Mouse (Mus musculus) ES-Bruce4 (cell line): ENCODE results near the gene Nxpe4. TPM values are rescaled to one million over a fixed set of nuclear protein-coding genes. Genes with fewer than 3 reads are reported as not detected.

ENCODE experiments used
- H3K27ac ChIP-seq: 2 replicates; pipeline ENCODE4 v1.5.1; 2012; ENCODE audit warnings: low read length, inconsistent platforms; ENCODE audit not compliant: insufficient read depth
- H3K27me3 ChIP-seq: 2 replicates; pipeline ENCODE4 v1.6.1; 2012; ENCODE audit warnings: mild to moderate bottlenecking, low read length, inconsistent platforms; ENCODE audit not compliant: control insufficient read depth, poor library complexity, insufficient read depth, severe bottlenecking
- H3K36me3 ChIP-seq: 2 replicates; pipeline ENCODE4 v1.6.1; 2012; ENCODE audit warnings: inconsistent platforms, mild to moderate bottlenecking, low read length, moderate library complexity; ENCODE audit not compliant: control insufficient read depth, poor library complexity, insufficient read depth, severe bottlenecking
- H3K4me1 ChIP-seq: one replicate; pipeline ENCODE4 v1.8.1; 2011; ENCODE audit warnings: low read length; ENCODE audit not compliant: control insufficient read depth, insufficient read depth
- H3K4me3 ChIP-seq: 2 replicates; pipeline ENCODE4 v1.5.1; 2011; ENCODE audit warnings: low read depth, mild to moderate bottlenecking, low read length
- H3K9ac ChIP-seq: 2 replicates; pipeline ENCODE4 v1.6.1; 2012; ENCODE audit warnings: low read depth, mild to moderate bottlenecking, inconsistent platforms; ENCODE audit not compliant: poor library complexity, severe bottlenecking
- H3K9me3 ChIP-seq: replicated peaks from 2 replicates; pipeline ENCODE4 v1.6.1; 2012; ENCODE audit warnings: mild to moderate bottlenecking, low read length, inconsistent platforms; ENCODE audit not compliant: control insufficient read depth, poor library complexity, insufficient read depth, severe bottlenecking
- CTCF ChIP-seq: IDR thresholded peaks from one replicate; pipeline ENCODE4 v1.8.1; 2011; ENCODE audit warnings: low read depth, low read length
- EP300 ChIP-seq: IDR thresholded peaks from 2 replicates; pipeline ENCODE4 v1.6.1; 2011; ENCODE audit warnings: low read depth, low read length; ENCODE audit not compliant: insufficient read depth
- POLR2A ChIP-seq: IDR thresholded peaks from one replicate; pipeline ENCODE4 v1.8.1; 2011; ENCODE audit warnings: low read length; ENCODE audit not compliant: insufficient read depth
- polyA plus RNA-seq: library from polyadenylated mRNA; stranded (reverse); fragments of >200 nt; gene quantifications from 2 replicates; pipeline ENCODE4 v1.2.4, GENCODE M21; 2011; ENCODE audit warnings: low read depth; ENCODE audit not compliant: missing spikeins, insufficient read depth, insufficient read length

The Nxpe4 gene
- polyA plus RNA-seq, 1 experiment: 0.88 TPM

DNA sequence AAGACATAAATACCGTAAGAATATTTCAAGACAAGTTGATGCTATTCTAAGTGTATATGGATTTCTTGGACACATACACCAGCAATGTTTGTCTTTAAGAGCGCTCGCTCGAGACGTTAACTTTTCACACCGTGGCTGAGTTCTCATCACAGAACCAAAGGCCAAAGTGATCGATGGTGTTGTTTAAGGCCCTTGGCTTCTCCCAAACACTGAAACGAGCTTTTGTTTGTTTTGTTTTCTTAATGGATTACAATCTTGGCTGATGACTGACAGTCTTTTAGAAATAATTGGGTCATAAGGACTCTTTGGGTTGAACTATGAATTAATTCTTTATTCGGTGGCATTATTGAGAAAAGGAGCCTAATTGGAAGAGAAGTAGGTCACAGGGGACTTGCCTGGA is 183.6 kb downstream of the Nxpe4 start:
- H3K9me3 ChIP-seq: no peaks in the 10 kb centered on the region
- no peak for TF ChIP-seq POLR2A
- TF ChIP-seq CTCF: no peak
- TF ChIP-seq EP300: no peak

DNA sequence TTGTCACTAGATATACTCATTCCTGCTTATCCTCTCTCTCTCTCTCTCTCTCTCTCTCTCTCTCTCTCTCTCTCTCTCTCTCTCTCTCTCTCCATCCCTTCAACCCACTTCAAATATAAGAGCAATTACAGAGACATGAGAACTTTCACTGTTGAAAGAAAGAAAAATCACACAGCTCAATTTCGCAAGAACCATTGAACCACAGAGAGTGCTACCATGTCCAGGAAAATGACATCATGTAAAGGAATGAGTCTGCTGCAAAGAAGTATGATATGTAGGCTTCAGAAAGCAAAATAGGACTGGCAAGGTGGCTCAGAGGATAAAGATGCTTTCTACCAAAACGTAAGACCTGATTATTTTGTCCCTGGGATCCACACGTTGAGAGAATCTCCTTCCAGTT is 184.0 kb downstream of the Nxpe4 start:
- H3K27me3 ChIP-seq: no peaks in the 10 kb centered on the region
- H3K36me3 ChIP-seq: no peaks in the 10 kb centered on the region
- no peak overlapping the region for H3K4me3 ChIP-seq
- no peak overlapping the region for H3K9ac ChIP-seq
- TF ChIP-seq EP300 (no peak), CTCF (no peak), POLR2A (no peak)
- H3K27ac ChIP-seq: no peak overlapping the region
- H3K9me3 ChIP-seq: no peaks in the 10 kb centered on the region
- no peaks in the 10 kb centered on the region for H3K4me1 ChIP-seq

More for the DNA sequence above, 183.6 kb downstream of the Nxpe4 start:
- no peaks in the 10 kb centered on the region for H3K4me1 ChIP-seq
- no peak overlapping the region for H3K27ac ChIP-seq
- H3K36me3 ChIP-seq: no peaks in the 10 kb centered on the region
- no peaks in the 10 kb centered on the region for H3K27me3 ChIP-seq
- no peak overlapping the region for H3K9ac ChIP-seq
- no peak overlapping the region for H3K4me3 ChIP-seq

DNA sequence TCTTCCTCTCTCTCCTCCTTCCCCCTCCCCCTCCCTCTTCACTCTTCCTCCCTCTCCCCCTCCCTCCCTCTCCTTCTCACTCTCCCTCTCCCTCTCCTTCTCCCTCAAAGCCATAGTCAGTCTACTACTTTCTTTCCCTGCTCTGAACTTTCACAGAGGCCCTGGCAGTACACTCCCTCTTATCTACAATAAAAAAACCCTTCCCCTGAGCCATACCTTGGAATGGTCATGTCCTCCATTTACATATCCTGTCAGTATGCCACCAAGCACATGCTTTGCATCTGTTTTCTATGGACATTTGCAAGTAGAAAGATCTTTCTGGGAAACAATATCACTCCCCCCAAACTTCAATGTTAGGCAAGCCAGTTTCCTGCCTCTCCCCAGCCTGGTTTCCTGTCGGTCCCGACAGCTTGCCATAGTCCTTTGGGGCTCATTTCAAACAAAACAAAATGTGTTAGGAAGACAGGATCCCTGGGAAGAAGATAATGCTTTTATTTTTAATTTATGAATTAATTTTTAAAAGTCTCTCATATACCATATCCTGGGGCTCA is 191.4 kb downstream of the Nxpe4 start, which contains the start of gene Nxpe2:
Gene Nxpe2 (minus strand): TSS at position 307 of the 551 bp plus-strand sequence.
- no peak within 1 kb of the TSS for H3K4me3 ChIP-seq
- TF ChIP-seq POLR2A (no peak), CTCF (no peak), EP300 (no peak)
- no peak within 1 kb of the TSS for H3K9ac ChIP-seq
- H3K36me3 ChIP-seq: no peaks in the 10 kb centered on the region
- no peak within 1 kb of the TSS for H3K27ac ChIP-seq
- H3K27me3 ChIP-seq: no peaks in the 10 kb centered on the region
- peaks cover 7% of the 10 kb centered on the region for H3K4me1 ChIP-seq
- H3K9me3 ChIP-seq: no peaks in the 10 kb centered on the region

DNA sequence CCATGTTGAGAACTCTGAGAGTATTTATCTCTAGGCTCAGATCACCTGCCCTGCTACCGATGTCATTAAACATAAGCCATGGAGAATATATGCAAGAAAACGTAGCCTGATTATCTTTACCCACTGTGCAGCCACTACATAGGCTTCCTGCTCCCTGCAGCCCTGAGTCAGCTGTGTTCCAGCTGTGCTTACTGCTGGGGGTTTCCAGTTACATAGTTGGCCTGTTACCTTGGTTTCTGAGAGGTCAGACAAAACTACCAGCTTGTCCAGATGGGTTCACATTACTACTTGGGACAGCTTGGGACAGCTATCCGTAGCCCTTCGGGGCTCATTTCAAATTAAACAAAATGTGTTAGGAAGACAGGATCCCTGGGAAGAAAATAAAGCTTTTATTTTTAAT is 192.3 kb downstream of the Nxpe4 start:
- no peak overlapping the region for H3K4me3 ChIP-seq
- TF ChIP-seq POLR2A (no peak), EP300 (no peak), CTCF (no peak)
- H3K9me3 ChIP-seq: no peaks in the 10 kb centered on the region
- H3K4me1 ChIP-seq: peaks cover 7% of the 10 kb centered on the region
- H3K36me3 ChIP-seq: no peaks in the 10 kb centered on the region
- H3K9ac ChIP-seq: no peak overlapping the region
- H3K27me3 ChIP-seq: no peaks in the 10 kb centered on the region
- no peak overlapping the region for H3K27ac ChIP-seq

DNA sequence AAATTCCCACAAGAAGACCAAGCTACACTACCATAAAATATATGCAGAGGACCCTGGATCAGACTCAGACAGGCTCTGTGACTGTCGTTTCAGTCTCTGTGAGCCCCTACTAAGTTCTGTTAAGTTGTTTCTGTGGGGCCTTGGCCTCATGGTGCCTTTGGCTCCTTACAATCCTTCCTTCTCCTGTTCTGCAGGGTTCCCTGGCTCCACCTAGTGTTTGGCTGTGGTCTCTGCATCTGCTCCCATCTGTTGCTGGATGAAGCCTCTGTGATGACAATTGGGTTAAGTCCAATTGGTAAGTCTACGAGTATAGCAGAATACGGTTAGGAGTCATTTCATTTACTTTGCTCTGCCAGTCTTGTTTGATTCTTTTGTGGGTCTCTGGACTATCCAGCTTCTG is 193.0 kb downstream of the Nxpe4 start:
- TF ChIP-seq CTCF (peak; percentile 85), POLR2A (no peak)
- H3K27ac ChIP-seq: no peak overlapping the region
- no peaks in the 10 kb centered on the region for H3K27me3 ChIP-seq
- no peaks in the 10 kb centered on the region for H3K36me3 ChIP-seq
- H3K4me1 ChIP-seq: peaks cover 7% of the 10 kb centered on the region
- no peak overlapping the region for H3K4me3 ChIP-seq
- no peak overlapping the region for H3K9ac ChIP-seq
- H3K9me3 ChIP-seq: no peaks in the 10 kb centered on the region

DNA sequence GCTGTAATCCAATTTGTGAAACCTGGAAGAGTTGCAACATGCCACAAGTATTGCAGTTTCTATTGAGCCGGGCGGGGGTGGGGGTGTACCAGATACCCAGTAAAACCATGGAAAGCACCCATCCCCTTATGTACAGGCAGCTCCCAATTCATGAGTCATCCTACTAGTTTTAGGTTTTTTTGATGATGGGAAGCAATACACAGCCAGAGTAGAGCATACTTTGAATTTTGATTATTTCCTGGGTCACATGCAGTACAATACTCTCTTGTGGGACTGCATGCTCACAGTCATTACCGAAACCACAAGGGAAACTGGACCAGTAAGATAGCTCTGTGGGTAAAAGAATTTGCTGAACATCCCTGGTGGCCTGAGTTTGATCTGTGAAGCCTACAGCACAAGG is 195.3 kb downstream of the Nxpe4 start:
- H3K4me1 ChIP-seq: peaks cover 7% of the 10 kb centered on the region
- H3K36me3 ChIP-seq: no peaks in the 10 kb centered on the region
- TF ChIP-seq POLR2A: no peak
- TF ChIP-seq EP300: no peak
- TF ChIP-seq CTCF: no peak
- no peak overlapping the region for H3K27ac ChIP-seq
- no peaks in the 10 kb centered on the region for H3K27me3 ChIP-seq
- H3K9me3 ChIP-seq: no peaks in the 10 kb centered on the region
- H3K9ac ChIP-seq: no peak overlapping the region
- no peak overlapping the region for H3K4me3 ChIP-seq
